Comparison of ENCODE assay signal across 24 mouse cellular contexts in the genomic region with DNA sequence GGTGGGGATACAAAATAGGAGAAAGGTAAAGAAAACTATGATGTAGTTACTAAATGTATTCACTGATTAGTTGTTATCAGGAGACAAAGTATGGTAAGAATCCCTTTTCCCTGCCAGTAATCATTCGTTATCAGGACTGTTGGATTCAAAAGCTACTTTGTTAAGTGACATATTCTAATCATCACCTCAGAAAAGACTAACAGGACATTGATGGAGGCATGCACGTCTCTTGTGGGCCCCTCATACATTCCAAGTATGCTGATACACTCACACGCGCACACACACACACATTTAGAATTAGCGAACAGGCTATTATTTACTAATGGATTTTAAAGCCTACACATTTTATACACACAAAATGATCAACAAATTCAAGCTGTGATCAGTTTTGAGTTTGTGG.
A peak's percentile ranks its signal among the peaks of the same experiment; 100 is the strongest.
DNase-seq lines count a peak whose midpoint lies in the region; ATAC-seq and TF ChIP-seq lines count a peak whose summit lies in the region.
"Had no signal": no experiment of that assay in that cellular context is flagged by ENCODE, and none has a peak within 500 bp of the region (broad histone marks: within the 10 kb centered on the region; RNA-seq: fewer than 3 reads in every experiment).

No protein-coding gene starts in this region.

- peak overlapping the region; percentile 65 for H3K27ac ChIP-seq in heart, embryonic 13.5 days (replicated peaks)
- H3K27ac ChIP-seq in heart, embryonic 15.5 days = peak overlapping the region; percentile 57; the same call in 1 of the 2 replicates
- peak overlapping the region; percentile 20 for H3K27ac ChIP-seq in heart, postnatal 0 days (ENCODE audit: low read depth)
- H3K27ac ChIP-seq: embryonic facial prominence, embryonic 10.5 days; embryonic facial prominence, embryonic 12.5 days; forebrain, embryonic 13.5 days; forebrain, embryonic 15.5 days had no signal

- TF ChIP-seq EP300 in heart, postnatal 0 days (IDR thresholded peaks at IDR 0.05; ENCODE audit: low read depth) = no peak

- intact Hi-C loops in heart, postnatal 25 days (cut with DNase I) = no loop called here

- no peak overlapping the region for H3K4me3 ChIP-seq in heart, embryonic 13.5 days
- no peak overlapping the region for H3K4me3 ChIP-seq in heart, embryonic 15.5 days
- H3K4me3 ChIP-seq in heart, postnatal 0 days (ENCODE audit: low read depth, low read length) = no peak overlapping the region
- H3K4me3 ChIP-seq: embryonic facial prominence, embryonic 10.5 days; embryonic facial prominence, embryonic 12.5 days; forebrain, embryonic 13.5 days; forebrain, embryonic 15.5 days had no signal

- no peak for TF ChIP-seq CTCF in heart, postnatal 0 days (IDR thresholded peaks at IDR 0.05; ENCODE audit: low read depth)

- no peak overlapping the region for H3K9ac ChIP-seq in heart, embryonic 13.5 days
- no peak overlapping the region for H3K9ac ChIP-seq in heart, embryonic 15.5 days
- H3K9ac ChIP-seq in heart, postnatal 0 days (replicated peaks; ENCODE audit: low read depth, low read length) = no peak overlapping the region
- H3K9ac ChIP-seq: embryonic facial prominence, embryonic 12.5 days; forebrain, embryonic 13.5 days; forebrain, embryonic 15.5 days had no signal

- H3K36me3 ChIP-seq in heart, embryonic 13.5 days = no peaks in the 10 kb centered on the region
- H3K36me3 ChIP-seq in heart, embryonic 15.5 days = no peaks in the 10 kb centered on the region
- no peaks in the 10 kb centered on the region for H3K36me3 ChIP-seq in heart, postnatal 0 days (replicated peaks; ENCODE audit: control insufficient read depth, insufficient read depth, low read length)
- H3K36me3 ChIP-seq: embryonic facial prominence, embryonic 10.5 days; embryonic facial prominence, embryonic 12.5 days; forebrain, embryonic 15.5 days; G1E had no signal

- 0 out of 2 replicates have a peak overlapping the region, but pooled peaks have one; percentile 6 for H3K4me2 ChIP-seq in heart, embryonic 13.5 days
- no peak overlapping the region for H3K4me2 ChIP-seq in heart, embryonic 15.5 days
- H3K4me2 ChIP-seq in heart, postnatal 0 days (ENCODE audit: low read depth, low read length) = no peak overlapping the region; the same call in 1 of the 2 replicates
- H3K4me2 ChIP-seq: embryonic facial prominence, embryonic 12.5 days; forebrain, embryonic 13.5 days; forebrain, embryonic 15.5 days had no signal

- WGBS in heart, embryonic 13.5 days = 22% methylated on average over 5 of the region's 5 CpGs
- WGBS in heart, embryonic 15.5 days = 38% methylated on average over 5 of the region's 5 CpGs
- 21% methylated on average over 5 of the region's 5 CpGs for WGBS in heart, postnatal 0 days

- no peaks in the 10 kb centered on the region for H3K9me3 ChIP-seq in heart, embryonic 13.5 days
- no peaks in the 10 kb centered on the region for H3K9me3 ChIP-seq in heart, embryonic 15.5 days (replicated peaks)
- H3K9me3 ChIP-seq in heart, postnatal 0 days (replicated peaks; ENCODE audit: control insufficient read depth, low read length) = no peaks in the 10 kb centered on the region
- H3K9me3 ChIP-seq: embryonic facial prominence, embryonic 10.5 days; embryonic facial prominence, embryonic 12.5 days; forebrain, embryonic 13.5 days; forebrain, embryonic 15.5 days; G1E had no signal

- H3K27me3 ChIP-seq in heart, embryonic 13.5 days (replicated peaks) = no peaks in the 10 kb centered on the region
- H3K27me3 ChIP-seq in heart, embryonic 15.5 days = no peaks in the 10 kb centered on the region
- H3K27me3 ChIP-seq in heart, postnatal 0 days (ENCODE audit: control insufficient read depth, insufficient read depth, low read length) = no peaks in the 10 kb centered on the region
- H3K27me3 ChIP-seq: CH12.LX; embryonic facial prominence, embryonic 12.5 days; forebrain, embryonic 13.5 days; forebrain, embryonic 15.5 days had no signal

- no peak for ATAC-seq in heart, embryonic 13.5 days (ENCODE audit: extremely low read depth, insufficient number of reproducible peaks, low FRiP score, low TSS enrichment)
- peak; percentile 55; the same call in 1 of the 2 replicates for ATAC-seq in heart, embryonic 15.5 days (replicated peaks; ENCODE audit: insufficient number of reproducible peaks, insufficient read depth, low FRiP score, low read depth)
- no peak for ATAC-seq in heart, postnatal 0 days (ENCODE audit: insufficient read depth, low read depth)
- ATAC-seq: activated CD4-positive, CD25-positive, alpha-beta regulatory T cell, adult 4 months; CD4-positive, CD25-positive, alpha-beta regulatory T cell, adult 4 months; forebrain, embryonic 13.5 days; forebrain, embryonic 15.5 days; Patski had no signal

- peaks cover 24% of the 10 kb centered on the region for H3K4me1 ChIP-seq in heart, embryonic 13.5 days
- H3K4me1 ChIP-seq in heart, embryonic 15.5 days (replicated peaks) = peaks cover 9% of the 10 kb centered on the region
- H3K4me1 ChIP-seq in heart, postnatal 0 days (ENCODE audit: control insufficient read depth, insufficient read depth) = peaks cover 11% of the 10 kb centered on the region; the same call in 1 of the 2 replicates
- H3K4me1 ChIP-seq: embryonic facial prominence, embryonic 10.5 days; embryonic facial prominence, embryonic 12.5 days; forebrain, embryonic 13.5 days; forebrain, embryonic 15.5 days had no signal

- no peak for DNase-seq in heart, adult 11 months
- DNase-seq in heart, adult 9 months (ENCODE audit: low spot score in 2 of 2) = no peak
- DNase-seq in heart, postnatal 0 days (ENCODE audit: low spot score) = peak; percentile 38
- DNase-seq in heart, postnatal 25 days (ENCODE audit: low spot score) = no peak
- DNase-seq: adrenal gland, adult 8-10 months; adrenal gland, postnatal 14 days; adrenal gland, postnatal 36 days; B cell, adult 2 months; cerebellum, adult 11-12 months; cerebellum, adult 2 months; cerebellum, adult 9-10 months; cerebellum, postnatal 10 days; cerebellum, postnatal 25 days had no signal
